Comparison of ENCODE assay signal across 8 mouse cellular contexts in genomic region chr11:72607469-72608070, GRCm38 (mm10). TPM values are rescaled to one million over a fixed set of nuclear protein-coding genes. Genes with fewer than 3 reads are reported as not detected.
DNase-seq lines count a peak whose midpoint lies in the region; ATAC-seq lines count a peak whose summit lies in the region.

No protein-coding gene starts in this region.

- H3K36me3 ChIP-seq in embryonic facial prominence, embryonic 15.5 days: no peaks in the 10 kb centered on the region
- H3K36me3 ChIP-seq in heart, embryonic 12.5 days: no peaks in the 10 kb centered on the region
- H3K36me3 ChIP-seq in kidney, embryonic 15.5 days: no peaks in the 10 kb centered on the region
- no peaks in the 10 kb centered on the region for H3K36me3 ChIP-seq in neural tube, embryonic 14.5 days (ENCODE audit: control insufficient read depth, insufficient read depth, low read length)

- H3K4me2 ChIP-seq in embryonic facial prominence, embryonic 15.5 days (replicated peaks): peak overlapping the region; percentile 71
- peak overlapping the region; percentile 63 for H3K4me2 ChIP-seq in heart, embryonic 12.5 days
- H3K4me2 ChIP-seq in kidney, embryonic 15.5 days: peak overlapping the region; percentile 68
- H3K4me2 ChIP-seq in neural tube, embryonic 14.5 days (ENCODE audit: low read depth, low read length): peak overlapping the region; percentile 71

- WGBS in embryonic facial prominence, embryonic 15.5 days: under 1% methylated on average over 69 of the region's 79 CpGs
- under 1% methylated on average over 79 of the region's 79 CpGs for WGBS in heart, embryonic 12.5 days
- WGBS in kidney, embryonic 15.5 days: under 1% methylated on average over 70 of the region's 79 CpGs
- WGBS in neural tube, embryonic 14.5 days: under 1% methylated on average over 42 of the region's 79 CpGs

- no peaks in the 10 kb centered on the region for H3K27me3 ChIP-seq in embryonic facial prominence, embryonic 15.5 days
- H3K27me3 ChIP-seq in heart, embryonic 12.5 days (replicated peaks): no peaks in the 10 kb centered on the region
- no peaks in the 10 kb centered on the region for H3K27me3 ChIP-seq in kidney, embryonic 15.5 days
- peaks cover 3% of the 10 kb centered on the region; the same call in 1 of the 2 replicates for H3K27me3 ChIP-seq in neural tube, embryonic 14.5 days (ENCODE audit: control insufficient read depth, insufficient read depth, low read length)

- H3K4me3 ChIP-seq in embryonic facial prominence, embryonic 15.5 days (replicated peaks): peak overlapping the region; percentile 97
- peak overlapping the region; percentile 88 for H3K4me3 ChIP-seq in heart, embryonic 12.5 days
- peak overlapping the region; percentile 99 for H3K4me3 ChIP-seq in kidney, embryonic 15.5 days (replicated peaks)
- peak overlapping the region; percentile 98 for H3K4me3 ChIP-seq in neural tube, embryonic 14.5 days (ENCODE audit: low read depth, low read length)

- no peaks in the 10 kb centered on the region for H3K9me3 ChIP-seq in embryonic facial prominence, embryonic 15.5 days (replicated peaks)
- H3K9me3 ChIP-seq in heart, embryonic 12.5 days (replicated peaks): no peaks in the 10 kb centered on the region
- H3K9me3 ChIP-seq in kidney, embryonic 15.5 days (replicated peaks): no peaks in the 10 kb centered on the region
- H3K9me3 ChIP-seq in neural tube, embryonic 14.5 days (ENCODE audit: control insufficient read depth, low read length): no peaks in the 10 kb centered on the region

- ATAC-seq in embryonic facial prominence, embryonic 15.5 days (ENCODE audit: insufficient number of reproducible peaks, low FRiP score, low TSS enrichment, low read depth): peak; percentile 76
- peak; percentile 82 for ATAC-seq in heart, embryonic 12.5 days (ENCODE audit: insufficient number of reproducible peaks, low FRiP score)
- peak; percentile 78 for ATAC-seq in kidney, embryonic 15.5 days (replicated peaks; ENCODE audit: low FRiP score)
- peak; percentile 67 for ATAC-seq in neural tube, embryonic 14.5 days (ENCODE audit: low read depth)

- DNase-seq in 3134 (ENCODE audit: extremely low read depth, insufficient read length, low spot score): peak; percentile 80
- DNase-seq in adrenal gland, adult 18-20 months (ENCODE audit: low spot score in 2 of 2): peak; percentile 83 to 85
- peak; percentile 83 to 89 for DNase-seq in lung, adult 18-20 months
- peak; percentile 56 for DNase-seq in thymus, postnatal 0 days (ENCODE audit: low spot score)

- H3K4me1 ChIP-seq in embryonic facial prominence, embryonic 15.5 days: 0 out of 2 replicates have a peak, but pooled peaks cover 13% of the 10 kb centered on the region
- peaks cover 13% of the 10 kb centered on the region for H3K4me1 ChIP-seq in heart, embryonic 12.5 days (replicated peaks)
- H3K4me1 ChIP-seq in kidney, embryonic 15.5 days: peaks cover 8% of the 10 kb centered on the region
- H3K4me1 ChIP-seq in neural tube, embryonic 14.5 days (ENCODE audit: control insufficient read depth, insufficient read depth, low read length): peaks cover 6% of the 10 kb centered on the region

- H3K27ac ChIP-seq in embryonic facial prominence, embryonic 15.5 days (replicated peaks): peak overlapping the region; percentile 99
- peak overlapping the region; percentile 98 for H3K27ac ChIP-seq in heart, embryonic 12.5 days (ENCODE audit: poor library complexity, severe bottlenecking)
- H3K27ac ChIP-seq in kidney, embryonic 15.5 days: peak overlapping the region; percentile 99
- peak overlapping the region; percentile 97 for H3K27ac ChIP-seq in neural tube, embryonic 14.5 days (ENCODE audit: low read depth, low read length)

- H3K9ac ChIP-seq in embryonic facial prominence, embryonic 15.5 days: peak overlapping the region; percentile 97
- H3K9ac ChIP-seq in heart, embryonic 12.5 days: peak overlapping the region; percentile 96
- H3K9ac ChIP-seq in kidney, embryonic 15.5 days: peak overlapping the region; percentile 95
- peak overlapping the region; percentile 94 for H3K9ac ChIP-seq in neural tube, embryonic 14.5 days (replicated peaks; ENCODE audit: low read depth, low read length)

RNA-seq across cellular contexts. Expression of gene Ube2g1, which starts 0.5 kb away (rescaled TPM):
- total RNA-seq in adrenal gland, adult 18-20 months (2021): 10 to 100 TPM; 33.1 to 43.8 TPM
- polyA plus RNA-seq in embryonic facial prominence, embryonic 15.5 days (2015; fragmentation: Nextera tagmentation; extraction: Ambion mirVana): 63.6 and 64.3 TPM in 2 replicates
- polyA plus RNA-seq in heart, embryonic 12.5 days (2016; fragmentation: Nextera tagmentation; extraction: Ambion mirVana): 68.5 and 71.0 TPM in 2 replicates
- polyA plus RNA-seq in kidney, embryonic 15.5 days (2015; fragmentation: Nextera tagmentation; extraction: Ambion mirVana): 69.8 and 74.6 TPM in 2 replicates
- polyA plus RNA-seq in neural tube, embryonic 14.5 days (2014; fragmentation: Nextera tagmentation; extraction: Ambion mirVana): 90.0 and 109 TPM in 2 replicates
- 64.1 and 66.6 TPM in 2 replicates for polyA plus RNA-seq in thymus, postnatal 0 days (2015; fragmentation: Nextera tagmentation; extraction: Ambion mirVana)

RNA-seq across cellular contexts. Expression of gene Spns3, which starts 57.3 kb away (rescaled TPM):
- under 1 TPM in 1 of 2 experiments, not detected in 1; 0.22 TPM for total RNA-seq in adrenal gland, adult 18-20 months (2021)
- polyA plus RNA-seq in embryonic facial prominence, embryonic 15.5 days (2015; fragmentation: Nextera tagmentation; extraction: Ambion mirVana): 0.53 and 0.95 TPM in 2 replicates
- polyA plus RNA-seq in heart, embryonic 12.5 days (2016; fragmentation: Nextera tagmentation; extraction: Ambion mirVana): 0.10 and 0.19 TPM in 2 replicates
- 0.27 and 0.35 TPM in 2 replicates for polyA plus RNA-seq in kidney, embryonic 15.5 days (2015; fragmentation: Nextera tagmentation; extraction: Ambion mirVana)
- 0.11 TPM in 1 of 2 replicates, not detected in the other for polyA plus RNA-seq in neural tube, embryonic 14.5 days (2014; fragmentation: Nextera tagmentation; extraction: Ambion mirVana)
- 6.4 and 7.6 TPM in 2 replicates for polyA plus RNA-seq in thymus, postnatal 0 days (2015; fragmentation: Nextera tagmentation; extraction: Ambion mirVana)

Comparison
In these comparisons a context has a peak if more than half of its experiments do, and no peak if none do; other contexts are left out.
1. Peak in every context shown above with its lines: DNase-seq, ATAC-seq, H3K4me3 ChIP-seq and H3K27ac ChIP-seq.